Mouse (Mus musculus) cerebellum, postnatal 10 days (tissue): ENCODE results near the gene Supt6.
A peak's percentile ranks its signal among the peaks of the same experiment; 100 is the strongest.

Experiments
- DNase-seq, 2 experiments: peaks; one replicate each; pipeline ENCODE4 v3.0.0; 2021; ENCODE audit warnings: mixed read lengths in 2 of 2

Supt6 gene

DNA sequence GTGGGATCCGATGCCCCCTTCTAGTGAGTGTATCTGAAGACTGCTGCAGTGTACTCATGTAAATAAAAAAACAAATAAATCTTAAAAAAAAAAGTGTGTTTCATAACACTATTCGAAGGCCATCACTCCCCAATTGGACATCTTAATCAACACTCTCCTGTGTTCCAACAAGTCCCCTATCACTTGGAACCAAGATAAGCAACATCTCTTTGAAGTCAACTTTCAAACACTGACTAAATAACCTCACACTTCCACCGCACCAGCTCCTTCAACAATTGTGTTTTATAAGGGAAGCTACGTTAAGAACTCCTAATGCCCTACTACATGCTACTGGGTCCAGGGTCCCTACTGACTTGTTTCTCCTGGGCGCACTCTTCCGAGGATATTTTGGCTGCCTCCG is 63.3 kb downstream of the Supt6 start:
- DNase-seq, result no peak

DNA sequence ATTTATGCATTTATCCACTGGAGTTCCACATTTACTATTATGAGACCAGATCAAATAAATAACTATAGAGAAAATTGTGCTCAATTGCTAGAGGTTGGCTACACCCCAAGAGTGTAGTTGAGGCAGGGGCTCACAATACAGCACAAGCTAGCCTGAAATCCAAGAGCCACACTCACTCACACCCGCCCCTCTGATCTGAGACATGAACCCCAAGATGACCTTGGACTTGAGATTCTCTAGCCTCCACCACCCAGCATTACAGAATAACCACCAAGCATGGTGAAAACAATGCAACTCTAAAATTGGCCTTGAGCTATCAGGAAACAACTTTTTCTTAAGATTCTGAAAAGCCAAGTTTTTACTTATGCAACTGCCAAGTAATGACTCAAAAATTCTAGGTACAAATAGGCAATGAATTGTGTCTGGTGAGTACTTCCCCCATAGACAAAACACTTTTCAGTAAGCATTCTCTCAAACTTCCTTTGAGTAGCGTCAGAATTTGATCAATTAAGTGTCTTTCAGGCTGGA is 63.9 kb downstream of the Supt6 start:
- no peak for DNase-seq

DNA sequence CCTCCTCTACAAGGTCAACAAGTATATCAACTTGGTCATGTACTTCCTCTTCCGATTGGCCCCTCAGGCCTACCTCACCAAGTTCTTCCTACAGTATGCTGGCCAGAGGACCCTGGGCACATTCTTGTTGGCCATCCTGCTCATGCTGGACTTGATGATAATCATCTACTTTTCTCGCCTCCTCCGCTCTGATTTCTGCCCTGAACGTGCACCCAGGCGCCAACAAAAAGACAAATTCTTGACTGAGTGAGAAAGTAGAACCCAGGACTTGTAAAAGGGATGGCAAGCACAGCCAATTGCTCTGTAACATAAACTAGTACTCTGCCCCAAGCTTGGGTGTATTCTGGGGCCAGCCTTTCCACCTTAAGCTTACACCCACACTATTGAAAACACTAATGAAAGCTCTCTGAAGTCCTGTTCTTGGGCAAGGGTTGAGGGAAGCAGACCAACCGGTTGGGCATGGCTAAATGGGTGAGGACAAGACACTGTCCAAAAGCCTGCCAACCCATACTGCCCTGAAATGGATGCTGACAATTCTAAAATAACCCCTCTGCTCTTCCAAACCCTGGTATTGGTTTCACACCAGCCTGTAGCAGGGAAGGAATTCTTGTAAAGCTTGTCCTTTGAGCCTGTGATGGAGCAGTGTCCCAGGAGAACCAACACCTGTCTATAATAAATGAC is 65.6 kb downstream of the Supt6 start:
- no peak for DNase-seq

DNA sequence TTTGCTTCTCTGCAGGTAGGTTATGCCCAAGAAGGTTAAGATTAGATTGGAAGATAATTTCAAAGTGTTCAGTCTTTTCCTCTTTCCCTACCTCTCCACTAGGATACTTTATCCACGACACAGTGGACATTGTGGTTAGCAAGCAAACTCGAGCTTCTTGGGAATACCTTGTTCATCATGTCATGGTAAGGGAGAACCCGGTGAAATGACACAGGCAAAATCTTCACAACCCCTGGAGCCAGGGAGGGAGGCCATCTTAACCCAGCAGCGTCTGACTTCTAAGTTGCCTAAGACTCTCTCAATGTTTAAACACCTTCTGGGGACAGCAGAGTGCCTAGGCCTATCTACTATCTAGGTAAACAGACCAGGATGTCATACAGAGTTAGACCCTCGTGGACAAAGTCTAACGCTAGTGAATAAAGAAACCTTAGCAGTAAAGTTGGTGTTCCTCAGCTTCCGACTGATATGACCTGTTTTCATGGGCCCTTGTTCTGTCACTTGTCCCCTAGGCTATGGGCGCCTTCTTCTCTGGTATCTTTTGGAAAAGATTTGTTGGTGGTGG is 66.3 kb downstream of the Supt6 start:
- no peak for DNase-seq

DNA sequence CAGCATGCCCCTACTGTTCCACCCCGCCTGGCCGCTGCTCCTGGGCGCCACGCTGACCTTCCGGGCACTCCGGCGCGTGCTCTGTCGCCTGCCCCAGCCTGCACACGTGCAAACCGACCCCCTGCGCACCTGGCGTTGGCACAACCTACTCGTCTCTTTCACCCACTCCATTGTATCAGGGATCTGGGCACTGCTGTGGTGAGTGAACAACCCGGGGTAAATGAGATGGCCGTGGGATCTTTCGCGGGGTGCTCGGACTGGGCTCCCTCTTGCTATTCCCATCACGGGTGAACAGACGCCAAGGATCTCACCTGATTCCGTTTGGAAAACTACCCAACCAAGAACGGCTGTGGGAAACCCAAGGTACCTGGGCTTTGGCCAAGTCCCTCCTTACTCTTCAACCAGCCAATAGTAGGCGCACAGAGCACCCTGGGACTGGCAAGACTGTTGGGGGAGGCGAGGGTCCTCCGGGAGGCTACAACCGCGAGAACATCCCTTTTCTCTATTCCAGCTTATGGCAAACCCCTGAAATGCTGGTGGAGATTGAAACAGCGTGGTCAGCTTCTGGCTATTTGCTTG is 66.8 kb downstream of the Supt6 start:
- peak; percentile 88 to 89 for DNase-seq

DNA sequence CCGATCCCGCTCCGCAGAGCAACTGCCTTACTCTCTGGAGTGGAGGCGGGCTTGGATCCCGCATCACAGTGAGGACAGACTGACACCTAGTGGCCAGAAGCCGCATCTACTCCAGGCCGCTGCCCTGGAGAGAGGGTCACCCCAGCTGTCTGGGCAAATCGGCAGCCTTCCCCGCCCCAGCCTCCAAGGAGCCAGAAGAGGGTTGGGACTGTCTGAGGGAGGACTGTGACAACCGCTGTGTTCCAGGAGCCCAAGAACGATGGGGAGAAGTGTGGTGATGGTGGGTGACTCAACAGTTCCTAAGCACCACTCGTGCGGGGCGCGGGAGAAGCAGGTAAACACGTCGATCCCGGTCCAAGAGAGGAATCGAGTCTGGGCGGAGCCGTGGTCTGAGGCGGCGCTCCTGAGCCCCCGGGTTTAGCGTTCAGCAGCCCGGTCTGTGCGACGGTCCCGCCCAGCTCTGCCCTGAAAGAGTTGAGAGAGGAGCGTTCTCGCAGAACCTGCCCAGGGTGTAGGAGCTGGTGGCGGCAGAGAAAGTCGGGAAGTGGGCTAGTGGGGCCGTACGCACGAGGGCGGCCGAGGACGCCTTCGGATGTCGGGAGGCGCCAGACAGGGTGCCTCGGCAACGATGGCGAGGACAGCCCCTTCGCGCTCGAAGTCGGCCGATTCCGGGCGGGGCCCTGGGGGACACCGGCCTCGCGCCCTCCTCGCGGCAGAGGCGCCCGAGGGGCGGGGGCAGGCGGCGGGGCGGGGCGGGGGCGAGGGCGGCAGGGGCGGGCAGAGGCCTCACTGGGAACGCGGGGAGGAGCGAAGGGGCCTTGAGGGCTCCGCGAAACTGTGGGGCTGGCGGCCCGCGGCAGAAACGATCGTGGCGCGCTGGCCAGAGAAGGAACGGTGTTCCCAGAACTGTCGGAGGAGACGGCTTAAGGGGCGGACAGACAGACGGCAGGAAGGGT is 67.6 kb downstream of the Supt6 start:
- peak; percentile 97 for DNase-seq

DNA sequence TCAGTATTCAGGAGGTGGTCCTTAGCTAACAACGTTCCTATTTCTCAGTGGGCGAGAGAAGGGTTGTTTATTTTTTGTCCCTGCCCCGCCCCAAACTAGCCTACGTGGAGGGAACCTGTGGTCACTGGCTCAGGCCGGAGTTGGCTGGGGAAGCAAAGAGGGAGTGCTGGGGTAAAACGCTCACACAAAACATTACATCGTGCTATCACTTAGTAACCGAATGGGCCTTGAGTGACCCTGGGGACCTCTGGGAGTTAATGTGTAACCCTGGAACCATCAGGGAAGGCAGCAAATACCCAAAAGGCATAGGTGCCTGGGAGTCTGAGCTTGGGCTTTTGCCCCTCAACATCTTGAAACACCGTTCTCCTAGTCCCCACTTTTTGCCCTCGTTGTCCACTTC is 68.3 kb downstream of the Supt6 start:
- DNase-seq, result no peak

DNA sequence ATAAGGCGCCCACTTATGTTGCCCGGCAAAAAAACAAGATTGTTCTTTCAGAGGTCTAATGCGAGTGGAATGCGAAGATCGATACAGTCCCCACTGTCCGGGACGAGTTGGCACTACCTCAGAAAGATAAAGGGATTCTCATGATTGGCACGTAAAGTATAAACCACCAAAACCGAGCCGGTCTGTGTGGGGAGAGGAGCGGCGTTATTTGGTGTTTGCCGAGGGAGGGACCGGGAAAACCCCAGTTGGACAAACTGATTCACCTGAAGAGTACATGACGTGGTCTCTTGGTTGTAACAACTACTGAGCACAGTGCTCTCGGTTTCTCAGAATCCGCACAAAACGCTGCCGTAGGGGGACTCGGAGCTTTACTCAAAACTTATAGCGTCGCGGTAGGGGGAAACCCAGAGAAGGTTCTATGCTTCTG is 68.9 kb downstream of the Supt6 start:
- DNase-seq, result no peak

DNA sequence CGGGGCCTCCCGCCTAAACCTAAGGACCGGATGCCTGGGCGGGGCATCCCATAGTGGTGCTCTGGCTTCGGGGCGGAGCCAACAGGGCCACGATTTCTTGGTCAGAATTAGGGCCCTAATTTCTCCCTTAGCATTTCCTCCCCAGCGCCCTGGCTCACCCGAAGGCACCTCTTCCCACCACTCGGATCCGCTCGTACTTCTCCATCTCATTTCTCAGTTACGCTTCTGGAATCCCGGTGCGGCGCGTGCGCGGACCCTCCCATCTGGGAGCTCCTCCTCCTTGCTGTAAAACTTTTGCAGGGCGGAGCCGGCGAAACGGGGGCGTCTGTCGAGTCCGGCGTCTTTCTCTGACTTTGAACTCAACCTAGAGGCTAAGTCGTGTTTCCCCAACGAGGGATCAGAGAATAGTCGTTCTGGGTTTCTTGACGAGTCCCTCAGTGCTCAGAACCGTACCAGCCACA is 69.4 kb downstream of the Supt6 start, which contains the start of the genes Nek8 and Tlcd1:
TSS of gene Nek8 (minus strand) at position 274 of the 461 bp plus-strand sequence.
TSS of gene Tlcd1 (plus strand) at position 310 of the 461 bp plus-strand sequence.
- DNase-seq, result peak; percentile 84 to 90

DNA sequence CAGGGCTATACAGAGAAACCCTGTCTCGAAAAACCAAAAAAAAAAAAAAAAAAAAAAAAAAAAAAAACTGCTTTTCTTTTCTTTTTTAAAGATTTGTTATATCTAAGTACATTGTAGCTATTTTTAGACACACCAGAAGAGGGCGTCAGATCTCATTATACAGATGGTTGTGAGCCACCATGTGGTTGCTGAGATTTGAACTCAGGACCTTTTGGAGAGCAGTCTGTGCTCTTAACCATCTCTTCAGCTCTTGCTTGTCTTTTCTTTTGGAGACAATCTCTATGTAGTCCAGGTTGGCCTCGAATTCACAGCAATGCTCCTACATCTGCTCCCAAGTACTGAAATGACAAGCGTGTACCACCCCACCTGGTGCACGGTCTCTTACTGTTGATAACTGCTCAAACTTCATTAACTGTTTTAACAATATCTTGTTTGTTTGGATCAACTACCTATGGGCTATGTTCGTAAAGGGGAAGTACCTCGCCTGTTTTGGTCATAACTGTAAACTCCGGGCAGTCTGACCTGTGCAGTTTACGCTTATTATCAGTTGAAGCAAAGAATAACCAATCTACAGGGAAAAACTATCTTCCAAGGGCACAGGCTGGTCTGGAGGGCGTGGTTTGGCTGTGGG is 69.9 kb downstream of the Supt6 start:
- DNase-seq, result no peak

DNA sequence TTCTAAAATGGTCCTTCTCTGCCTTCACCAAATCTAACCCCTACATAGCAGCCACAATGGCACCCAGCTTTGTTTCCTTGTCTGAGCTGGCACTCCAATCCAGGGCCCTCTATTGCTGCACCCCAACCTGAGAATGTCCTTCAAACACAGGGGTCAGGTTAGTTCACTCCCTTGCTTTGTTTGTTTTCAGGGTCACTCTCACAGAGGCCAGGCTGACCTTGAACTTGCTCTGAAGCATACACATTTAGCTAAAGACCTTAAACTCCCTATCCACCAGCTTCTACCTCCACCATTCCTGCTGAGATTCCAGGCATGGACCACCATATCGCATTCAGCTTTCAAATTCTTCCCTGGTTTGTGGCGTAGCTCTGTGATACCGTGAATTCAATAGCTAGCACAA is 71.3 kb downstream of the Supt6 start:
- DNase-seq, result no peak

DNA sequence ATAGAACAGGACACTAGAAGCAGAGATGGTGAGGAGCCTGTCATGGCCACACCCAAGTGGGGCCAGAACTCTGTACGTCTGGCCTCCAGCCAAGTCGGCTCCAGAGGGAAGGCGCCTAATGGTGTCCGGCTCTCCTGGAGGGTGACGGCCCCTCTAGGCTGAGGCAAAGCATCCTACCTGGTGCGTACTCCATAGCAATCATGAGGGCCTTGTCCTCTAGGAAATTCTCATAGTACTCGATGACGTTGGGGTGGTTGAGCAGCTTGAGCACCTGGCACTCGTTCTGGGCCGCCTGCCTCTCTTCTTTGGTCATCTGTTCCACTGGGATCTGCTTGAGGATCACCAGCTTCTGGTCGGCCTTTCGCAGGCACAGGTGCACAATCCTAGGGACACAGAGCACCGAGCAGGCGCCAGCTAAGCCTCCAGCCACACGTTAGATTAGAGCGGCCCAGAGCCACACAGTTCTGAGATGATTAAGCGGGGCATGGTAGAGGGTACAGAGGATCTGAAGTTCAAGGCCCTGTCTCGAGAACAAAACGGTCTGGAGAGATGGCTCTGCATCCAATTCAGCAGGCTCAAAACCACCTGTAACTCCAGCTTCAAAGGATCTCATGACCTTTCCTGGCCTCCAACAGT is 72.9 kb downstream of the Supt6 start:
- DNase-seq, result no peak

DNA sequence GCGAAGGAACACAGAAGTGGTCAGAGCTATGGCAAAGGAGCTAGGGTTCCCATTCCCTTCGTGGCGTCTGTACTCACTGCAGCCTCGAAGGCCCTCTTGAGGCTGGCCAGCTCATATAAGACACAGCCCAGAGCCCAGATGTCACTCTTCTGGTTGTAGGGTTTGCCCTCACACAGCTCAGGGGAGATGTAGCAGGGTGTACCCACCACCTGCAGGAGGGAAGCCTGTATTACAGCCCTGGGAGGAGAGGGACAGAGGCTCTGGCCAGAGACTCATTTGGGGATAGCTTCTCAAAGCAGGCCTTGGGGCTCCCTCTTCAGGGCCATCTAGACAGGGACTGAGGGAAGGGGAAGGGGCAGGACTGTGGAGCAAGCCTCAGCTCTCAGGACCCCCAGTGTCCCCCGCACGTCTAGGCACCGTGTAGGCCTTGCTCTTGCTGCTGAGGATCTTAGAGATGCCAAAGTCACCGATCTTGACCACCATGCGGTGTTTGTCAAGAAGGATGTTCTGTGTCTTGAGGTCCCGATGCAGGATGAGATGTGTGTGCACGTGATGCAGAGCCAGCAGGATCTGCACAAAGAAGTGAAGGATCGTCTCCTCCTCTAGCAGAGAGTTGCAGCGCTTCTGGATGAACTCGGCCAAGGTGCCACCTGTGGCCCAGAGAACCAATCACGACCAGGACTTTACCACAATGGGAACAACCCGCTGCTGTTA is 73.6 kb downstream of the Supt6 start:
- DNase-seq, result no peak

DNA sequence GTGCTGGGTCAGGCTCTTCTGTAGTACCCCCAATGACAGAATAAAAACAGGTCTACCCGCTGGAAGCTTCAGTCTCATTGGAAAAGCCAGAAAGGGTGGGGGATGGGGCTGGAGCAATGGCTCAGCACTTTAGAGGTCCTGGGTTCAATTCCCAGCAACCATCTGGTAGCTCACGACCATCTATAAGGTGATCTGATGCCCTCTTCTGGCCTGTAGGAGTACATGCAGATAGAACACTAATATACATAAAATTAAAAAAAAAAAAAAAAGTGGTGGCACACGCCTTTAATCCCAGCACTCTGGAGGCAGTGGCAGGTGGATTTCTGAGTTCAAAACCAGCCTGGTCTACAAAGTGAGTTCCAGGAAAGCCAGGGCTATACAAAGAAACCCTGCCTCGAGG is 74.5 kb downstream of the Supt6 start:
- no peak for DNase-seq

DNA sequence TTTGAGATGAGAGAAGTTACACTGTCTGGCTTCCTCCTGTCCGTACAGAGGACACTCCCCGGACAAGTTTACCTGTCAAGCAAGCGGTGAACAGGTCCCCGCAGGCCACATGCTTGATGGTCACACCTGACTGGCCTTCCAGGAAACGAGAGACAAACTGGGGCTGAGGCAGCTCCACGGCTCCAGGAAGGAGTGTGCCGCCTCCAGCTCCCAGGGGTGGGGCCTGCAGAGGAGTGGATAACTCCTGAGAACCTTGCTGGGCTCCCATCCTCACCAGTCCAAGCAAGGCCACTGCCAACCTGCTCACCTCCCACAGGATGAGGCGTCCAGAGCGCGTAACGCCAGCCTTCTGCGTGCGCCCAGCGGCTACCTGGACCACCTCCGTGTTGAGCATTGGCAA is 75.5 kb downstream of the Supt6 start:
- no peak for DNase-seq

DNA sequence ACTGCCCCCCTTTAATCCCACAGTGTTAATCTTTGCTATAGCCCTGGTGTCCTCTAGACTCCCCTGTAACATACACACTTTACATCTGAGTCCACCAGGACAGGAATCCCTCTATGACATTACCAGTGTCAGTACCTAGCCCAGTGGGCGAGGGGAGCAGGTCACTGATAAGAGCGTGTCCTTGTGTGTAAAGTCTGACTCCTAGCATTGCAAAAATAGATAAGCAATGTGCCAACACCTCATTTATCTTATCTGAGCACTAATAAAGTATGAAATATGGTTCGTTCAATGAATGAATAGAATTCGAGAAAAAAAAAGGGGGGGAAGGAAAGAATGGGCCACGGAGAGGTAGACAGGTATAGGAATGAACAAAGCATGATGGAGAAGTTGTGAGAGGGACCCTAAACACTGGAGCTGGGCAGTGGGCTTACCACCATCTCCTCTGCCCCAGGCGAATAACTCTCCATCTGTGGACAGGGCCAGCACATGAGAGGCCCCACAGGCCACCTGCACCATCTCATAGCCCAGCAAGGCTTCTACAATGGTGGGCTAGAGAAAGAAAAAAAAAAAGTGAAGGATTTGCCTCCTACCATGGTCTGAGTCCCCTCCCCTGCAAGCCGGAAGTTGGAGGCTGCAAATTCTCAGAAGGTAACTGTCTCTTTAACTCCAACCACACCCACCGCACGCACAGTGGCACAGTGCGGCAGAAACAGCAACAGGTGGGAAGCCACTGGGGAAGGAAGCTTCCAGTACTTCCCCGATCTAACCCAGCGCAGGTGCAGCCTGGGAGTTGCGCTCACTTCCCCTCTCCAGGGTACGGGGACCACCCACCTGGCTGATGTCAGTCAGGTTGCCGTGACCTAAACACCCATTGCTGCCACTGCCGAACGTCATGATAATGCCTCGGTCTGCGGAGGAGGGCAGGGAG is 77.0 kb downstream of the Supt6 start:
- DNase-seq, result no peak

DNA sequence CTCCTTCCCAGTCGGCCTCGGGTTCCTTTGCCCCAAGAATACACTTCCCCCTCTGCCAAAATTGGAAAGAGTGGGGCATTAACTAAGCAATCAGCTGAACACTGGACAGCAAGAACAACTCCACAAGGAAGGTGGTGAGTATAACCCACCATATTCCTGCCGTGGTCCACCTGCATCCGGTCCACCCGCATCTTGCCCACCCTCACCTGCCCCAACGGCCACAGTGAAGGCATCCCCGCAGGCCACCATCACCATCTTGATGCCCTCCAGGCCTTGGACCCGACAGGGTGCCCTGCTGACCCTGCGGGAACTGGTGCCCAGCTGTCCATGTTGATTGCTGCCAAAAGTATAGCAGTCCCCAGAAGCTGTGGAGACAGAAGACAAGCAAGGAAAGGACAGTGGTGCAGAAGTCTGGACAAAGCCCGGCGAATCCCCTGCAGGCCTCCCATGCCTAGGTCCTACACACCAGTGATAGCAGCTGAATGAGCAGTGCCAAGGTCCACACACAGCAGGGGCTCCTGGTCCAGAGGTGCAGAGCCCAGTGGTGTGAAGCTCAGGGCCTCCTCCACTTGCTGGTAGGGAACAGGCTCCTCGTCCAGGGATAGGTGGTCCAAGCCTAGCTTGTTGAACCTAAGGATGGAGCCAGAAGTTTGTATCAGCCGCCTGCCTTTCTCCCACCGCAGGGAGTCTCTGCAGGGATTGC is 78.4 kb downstream of the Supt6 start:
- no peak for DNase-seq

DNA sequence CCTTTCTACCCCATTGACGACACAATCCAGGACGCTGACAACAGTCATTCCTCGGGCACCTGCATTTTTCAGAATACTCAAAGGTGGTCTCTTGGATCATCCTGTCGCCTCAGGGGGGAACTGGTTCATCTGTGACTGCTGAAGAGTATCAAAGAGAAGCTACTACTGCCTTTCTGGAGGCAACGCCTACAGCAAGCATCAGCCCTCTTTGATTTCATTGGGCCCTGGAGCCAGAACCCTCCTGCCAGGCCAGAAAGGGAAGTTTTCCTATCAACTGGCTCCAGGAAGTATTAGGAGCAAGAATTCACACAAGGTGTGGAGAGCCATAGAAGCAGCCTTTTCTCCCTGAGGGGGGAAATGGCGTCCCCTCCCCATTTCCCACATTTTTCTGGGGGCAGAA is 79.1 kb downstream of the Supt6 start:
- DNase-seq, result no peak

DNA sequence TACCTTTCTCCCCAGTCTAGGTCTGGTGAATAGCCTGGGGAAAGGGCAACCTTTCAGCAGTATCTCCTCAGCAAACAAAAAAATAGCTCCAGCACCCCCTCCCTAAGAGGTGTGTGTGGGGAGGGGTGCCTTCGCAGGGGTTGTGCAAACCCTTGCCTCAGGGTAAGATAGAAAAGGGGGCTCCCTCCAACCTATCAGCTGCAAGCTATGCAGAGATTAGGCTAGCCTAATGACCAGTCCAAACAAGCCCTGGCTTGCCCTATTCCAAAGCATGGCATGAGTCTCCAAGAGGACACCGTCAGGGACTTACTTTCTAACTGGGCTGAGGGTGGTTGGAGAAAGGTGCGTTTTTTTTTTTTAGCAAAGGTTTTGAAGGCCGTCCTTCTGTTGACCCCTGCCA is 79.6 kb downstream of the Supt6 start:
- DNase-seq, result no peak
